Mouse (Mus musculus) left cerebral cortex, postnatal 10 days (tissue): Measurements from ENCODE around the gene Gm14401. TPM values are rescaled to one million over a fixed set of nuclear protein-coding genes. Genes with fewer than 3 reads are reported as not detected.
"Not testable (repeated sequence)": the region's sequence is repeated elsewhere in the genome, so short reads cannot be mapped to it uniquely, and the experiment has no call there.

ENCODE experiments used
- DNase-seq, 2 experiments: peaks; one replicate each; pipeline ENCODE4 v3.0.0; 2021 to 2022; ENCODE audit warnings: low spot score in 2 of 2, mixed read lengths in 1 of 2; ENCODE audit errors: extremely low spot score in 1 of 2
- intact Hi-C: fragments of 180-260 bp; cut with DNase I; formaldehyde crosslinking; loops from one replicate; pipeline ENCODE4 v1.15.1; 2025
- total RNA-seq, 2 experiments: library from RNA; stranded (reverse); gene quantifications; 2 replicates each; pipeline ENCODE4 v1.2.3; 2021

Gm14401 gene
- total RNA-seq: under 1 TPM; 0.51 to 0.84 TPM

DNA sequence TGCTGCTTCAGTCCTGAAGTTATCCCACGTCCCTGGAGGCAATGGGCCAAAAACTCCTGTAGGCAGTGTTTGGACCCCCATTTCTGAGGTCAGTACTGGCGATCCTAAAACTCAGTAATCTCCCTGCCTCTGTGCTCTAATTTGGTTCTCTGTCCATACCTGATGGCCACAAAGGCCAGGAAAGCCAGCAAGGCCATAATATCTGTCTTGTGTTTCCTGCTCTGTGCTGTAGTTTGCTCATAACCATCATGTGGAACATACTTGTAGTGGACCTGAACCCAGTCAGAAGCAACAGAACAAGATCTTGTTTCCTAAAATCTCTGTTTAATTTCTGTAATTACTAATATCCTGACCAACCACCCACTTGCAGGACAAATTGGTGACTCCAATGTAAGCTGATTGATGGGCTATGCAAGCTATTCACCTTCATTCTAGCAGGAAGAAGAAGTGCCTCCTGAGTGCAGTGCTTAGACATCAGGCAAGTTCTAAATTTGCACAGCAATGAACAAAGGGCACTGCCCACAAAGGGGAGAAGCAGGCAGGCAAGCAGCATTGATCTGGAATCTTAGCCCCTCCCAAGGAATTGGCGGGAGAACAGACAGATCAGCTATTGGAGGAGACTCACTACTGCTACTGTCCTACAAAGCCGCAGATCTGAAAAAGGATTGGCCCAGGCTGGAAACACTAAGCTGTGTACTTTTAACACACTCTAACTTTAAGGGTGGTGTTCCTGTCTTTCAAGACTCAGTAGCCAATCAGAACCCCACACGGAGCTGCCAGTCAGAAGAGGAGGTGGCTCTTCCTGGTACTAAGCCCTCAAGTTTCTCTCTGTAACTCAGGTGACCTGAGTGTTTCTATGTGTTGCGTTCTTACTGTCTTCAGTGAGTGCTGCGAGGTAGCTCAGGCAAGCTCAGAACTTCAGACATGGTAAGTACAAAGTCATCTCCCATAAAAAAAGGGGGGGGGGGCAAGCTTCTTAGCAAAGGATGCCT lies at the start of gene Gm14401:
Gene Gm14401, plus strand, starts transcription at position 889 of the 992 bp plus-strand sequence.
- peak in 1 of 2 experiments; percentile 20 for DNase-seq
- intact Hi-C loops: not testable (repeated sequence)

DNA sequence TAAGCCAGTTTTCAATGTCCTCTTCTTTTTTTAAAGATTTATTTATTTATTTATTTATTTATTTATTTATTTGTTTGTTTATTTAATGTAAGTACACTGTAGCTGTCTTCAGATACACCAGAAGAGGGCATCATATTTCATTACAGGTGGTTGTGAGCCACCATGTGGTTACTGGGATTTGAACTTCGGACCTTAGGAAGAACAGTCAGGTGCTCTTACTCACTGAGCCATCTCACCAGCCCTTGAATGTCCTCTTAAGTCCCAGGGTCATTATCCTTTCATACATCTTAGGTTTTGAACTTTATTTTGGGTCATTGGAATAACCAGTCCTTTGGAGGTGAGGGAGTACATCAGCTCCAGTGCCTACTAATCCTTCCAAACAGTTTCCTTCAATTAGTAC lies 1.3 kb upstream of the Gm14401 start:
- intact Hi-C loops, DNase-seq: not testable (repeated sequence)

DNA sequence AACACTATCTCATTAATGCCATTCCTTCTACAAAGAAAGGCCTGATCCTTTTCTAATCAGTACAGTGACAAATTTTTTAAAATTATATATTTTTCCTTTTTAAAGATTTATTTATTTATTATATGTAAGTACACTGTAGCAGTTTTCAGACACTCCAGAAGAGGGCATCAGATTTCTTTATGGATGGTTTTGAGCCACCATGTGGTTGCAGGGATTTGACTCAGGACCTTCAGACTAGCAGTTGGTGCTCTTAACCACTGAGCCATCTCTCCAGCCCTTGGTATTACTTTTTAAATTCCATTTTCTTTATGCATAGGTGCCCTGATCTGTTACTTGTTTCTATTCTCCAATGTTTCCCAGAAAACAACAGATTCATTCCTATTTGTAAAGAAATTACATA lies 895 bp downstream of the Gm14401 start:
- intact Hi-C loops, DNase-seq: not testable (repeated sequence)

DNA sequence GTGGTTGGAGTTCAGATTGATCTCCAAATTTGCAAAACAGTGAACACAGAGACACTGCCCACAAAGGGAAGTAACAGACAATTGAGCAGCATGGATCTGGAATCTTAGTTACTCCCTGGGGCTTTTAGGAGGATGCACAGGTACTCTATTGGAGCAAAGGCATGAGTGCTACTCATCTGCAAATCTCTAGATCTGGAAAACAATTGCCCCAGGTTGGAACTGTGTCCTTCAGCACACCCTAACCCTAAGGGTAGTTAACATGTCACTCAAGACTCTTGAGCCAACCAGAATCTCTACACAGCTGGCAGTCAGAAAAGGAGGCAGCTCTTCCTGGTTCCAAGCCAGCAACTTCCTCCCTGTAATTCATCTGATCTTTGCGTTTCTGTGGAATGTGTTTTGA lies 5.7 kb downstream of the Gm14401 start:
- intact Hi-C loops, DNase-seq: not testable (repeated sequence)

DNA sequence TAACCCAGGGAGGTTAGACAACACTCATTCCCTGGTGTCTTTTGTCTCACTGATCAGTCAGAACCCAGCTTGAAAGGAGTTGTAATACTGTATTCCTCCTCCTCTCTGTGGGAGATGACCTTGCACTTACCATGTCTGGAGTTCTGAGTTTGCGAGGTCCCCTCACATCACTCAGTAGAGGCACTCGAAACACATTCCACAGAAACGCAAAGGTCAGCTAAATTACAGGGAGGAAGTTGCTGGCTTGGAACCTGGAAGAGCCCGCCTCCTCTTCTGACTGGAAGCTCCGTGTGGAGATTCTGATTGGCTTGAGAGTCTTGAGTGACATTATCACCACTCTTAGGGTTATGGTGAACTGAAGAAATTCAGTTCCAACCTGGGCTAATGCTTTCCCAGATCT lies 35.0 kb downstream of the Gm14401 start:
- DNase-seq, intact Hi-C loops: not testable (repeated sequence)

DNA sequence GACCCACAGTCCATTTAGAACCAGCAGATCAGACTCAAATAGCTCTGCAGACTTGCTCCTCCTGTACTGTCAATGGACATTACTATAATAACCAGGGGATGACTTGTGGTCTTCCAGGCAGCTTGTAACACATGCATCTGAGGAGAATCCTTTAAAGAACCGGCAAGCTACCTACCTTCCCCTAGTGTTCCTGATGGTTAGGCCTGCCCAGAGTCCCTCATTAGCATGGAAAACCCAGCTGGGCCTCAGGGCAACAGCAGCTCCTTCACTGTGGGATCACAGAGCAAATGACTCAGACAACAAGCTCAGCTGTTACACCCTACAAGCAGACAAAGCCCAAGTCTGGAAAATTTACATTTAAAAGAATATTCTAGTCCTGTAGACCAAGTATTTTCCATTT lies 55.0 kb downstream of the Gm14401 start:
- DNase-seq, intact Hi-C loops: not testable (repeated sequence)

Other genes with a start within 250 kb of the Gm14401 start
- gene Gm14408, start 243.2 kb upstream of the Gm14401 start, total RNA-seq: not detected
- gene Gm14296, start 146.5 kb upstream of the Gm14401 start, total RNA-seq: 10 to 100 TPM; 16.9 to 21.2 TPM
- gene Gm14419, start 73.4 kb upstream of the Gm14401 start, total RNA-seq: 10 to 100 TPM; 59.5 to 67.5 TPM
- 10 to 100 TPM; 54.4 to 54.8 TPM for gene Gm14410, start 132.1 kb downstream of the Gm14401 start, total RNA-seq
- gene Gm14409, start 192.7 kb downstream of the Gm14401 start, total RNA-seq: 1 to 10 TPM; 1.5 to 1.8 TPM
- 1 to 10 TPM; 1.9 to 2.0 TPM for gene Gm14412, start 250.0 kb downstream of the Gm14401 start, total RNA-seq